Mouse (Mus musculus) kidney, embryonic 16.5 days (tissue): ENCODE measurements around the gene Ralgapa1. TPM values are rescaled to one million over a fixed set of nuclear protein-coding genes. Genes with fewer than 3 reads are reported as not detected.
"Not testable (repeated sequence)": the region's sequence is repeated elsewhere in the genome, so short reads cannot be mapped to it uniquely, and the experiment has no call there.

Experiments used
- ATAC-seq: fragments of 200-750 bp; cut with Nextera tagmentation; 2 replicates; pipeline ENCODE4 v1.8.0; 2017; ENCODE audit warnings: moderate TSS enrichment; ENCODE audit not compliant: low FRiP score, low TSS enrichment
- H3K27ac ChIP-seq: fragments of 300-500 bp; sonication (generic); 2 replicates; pipeline ENCODE4 v1.5.1; 2014; ENCODE audit warnings: low read length
- H3K27me3 ChIP-seq: fragments of 300-500 bp; sonication (generic); 2 replicates; pipeline ENCODE4 v1.6.1; 2014; ENCODE audit warnings: low read length, control low read depth, mixed read lengths; ENCODE audit not compliant: insufficient read depth
- H3K36me3 ChIP-seq: fragments of 300-500 bp; sonication (generic); 2 replicates; pipeline ENCODE4 v1.6.1; 2014; ENCODE audit warnings: low read length, control low read depth, mixed read lengths; ENCODE audit not compliant: insufficient read depth
- H3K4me1 ChIP-seq: fragments of 300-500 bp; sonication (generic); 2 replicates; pipeline ENCODE4 v1.6.1; 2014; ENCODE audit warnings: low read length, control low read depth, mixed read lengths; ENCODE audit not compliant: insufficient read depth
- H3K4me2 ChIP-seq: fragments of 300-500 bp; sonication (generic); replicated peaks from 2 replicates; pipeline ENCODE4 v1.6.1; 2014; ENCODE audit warnings: low read depth, low read length
- H3K4me3 ChIP-seq: fragments of 300-500 bp; sonication (generic); 2 replicates; pipeline ENCODE4 v1.5.1; 2014; ENCODE audit warnings: mild to moderate bottlenecking, low read length
- H3K9ac ChIP-seq: fragments of 300-500 bp; sonication (generic); replicated peaks from 2 replicates; pipeline ENCODE4 v1.6.1; 2014; ENCODE audit warnings: low read length
- H3K9me3 ChIP-seq: fragments of 300-500 bp; sonication (generic); 2 replicates; pipeline ENCODE4 v1.6.1; 2016; ENCODE audit warnings: low read length, control low read depth
- WGBS: fragments of 180-500 bp; shearing (Covaris S2); extraction: QIAGEN DNeasy Blood & Tissue Kit; methylation state at CpG from one replicate; pipeline ENCODE4 v1.1.7; 2014; 5-methylcytosine and 5-hydroxymethylcytosine counted together
- polyA plus RNA-seq: library from polyadenylated mRNA; unstranded; fragments of >200 nt; fragmentation: Nextera tagmentation; extraction: Ambion mirVana; gene quantifications from 2 replicates; pipeline ENCODE4 v1.2.1, GENCODE M21; 2015

Gene Ralgapa1
- polyA plus RNA-seq, 1 experiment from 2014 or later: 10.6 TPM

- H3K27ac ChIP-seq: no peak overlapping the region
- H3K4me3 ChIP-seq: no peak overlapping the region
- ATAC-seq: peak; percentile 77; the same call in 1 of the 2 replicates
- H3K4me1 ChIP-seq: no peaks in the 10 kb centered on the region
- H3K9me3 ChIP-seq: no peaks in the 10 kb centered on the region
- H3K36me3 ChIP-seq: peaks cover 3% of the 10 kb centered on the region; the same call in 1 of the 2 replicates
- no peak overlapping the region for H3K9ac ChIP-seq
- WGBS: 26% methylated on average over 4 of the region's 4 CpGs
- H3K4me2 ChIP-seq: no peak overlapping the region
- no peaks in the 10 kb centered on the region for H3K27me3 ChIP-seq
These were observed 213.1 kb downstream of the Ralgapa1 start for GRCm38 (mm10) chr12:55607902-55608301.

GRCm38 (mm10) chr12:55604411-55604810 lies 216.6 kb downstream of the Ralgapa1 start:
- Histone ChIP-seq H3K27me3 (peaks cover 21% of the 10 kb centered on the region), H3K36me3 (peaks cover 3% of the 10 kb centered on the region; the same call in 1 of the 2 replicates), H3K27ac (no peak overlapping the region), H3K9ac (no peak overlapping the region), H3K4me1 (peaks cover 13% of the 10 kb centered on the region), H3K4me2 (no peak overlapping the region), H3K9me3 (no peaks in the 10 kb centered on the region), H3K4me3 (no peak overlapping the region)
- ATAC-seq: no peak
- 79% methylated on average over 3 of the region's 3 CpGs for WGBS

GRCm38 (mm10) chr12:55600503-55600994 lies 220.4 kb downstream of the Ralgapa1 start:
- peaks cover 47% of the 10 kb centered on the region for H3K27me3 ChIP-seq
- ATAC-seq: 0 out of 2 replicates have a peak, but pooled peaks have one; percentile 47

GRCm38 (mm10) chr12:55599639-55600502 lies 221.1 kb downstream of the Ralgapa1 start:
- Histone ChIP-seq H3K9me3 (no peaks in the 10 kb centered on the region), H3K4me2 (peak overlapping the region; percentile 78), H3K4me3 (peak overlapping the region; percentile 50), H3K27me3 (peaks cover 47% of the 10 kb centered on the region), H3K27ac (no peak overlapping the region), H3K36me3 (peaks cover 3% of the 10 kb centered on the region; the same call in 1 of the 2 replicates), H3K9ac (no peak overlapping the region), H3K4me1 (peaks cover 23% of the 10 kb centered on the region)
- WGBS: under 1% methylated on average over 98 of the region's 109 CpGs
- peak; percentile 95 for ATAC-seq

More at GRCm38 (mm10) chr12:55600503-55600994, 220.4 kb downstream of the Ralgapa1 start:
- WGBS: 2% methylated on average over 42 of the region's 42 CpGs
- no peaks in the 10 kb centered on the region for H3K9me3 ChIP-seq
- peak overlapping the region; percentile 78 for H3K4me2 ChIP-seq
- H3K9ac ChIP-seq: no peak overlapping the region
- peaks cover 23% of the 10 kb centered on the region for H3K4me1 ChIP-seq
- H3K4me3 ChIP-seq: peak overlapping the region; percentile 50
- H3K36me3 ChIP-seq: peaks cover 3% of the 10 kb centered on the region; the same call in 1 of the 2 replicates
- no peak overlapping the region for H3K27ac ChIP-seq

- H3K9me3 ChIP-seq: no peaks in the 10 kb centered on the region
- peaks cover 3% of the 10 kb centered on the region; the same call in 1 of the 2 replicates for H3K36me3 ChIP-seq
- peak within 1 kb of the TSS; percentile 78 for H3K4me2 ChIP-seq
- no peak within 1 kb of the TSS for H3K9ac ChIP-seq
- peak within 1 kb of the TSS; percentile 50 for H3K4me3 ChIP-seq
- under 1% methylated on average over 74 of the region's 77 CpGs for WGBS
- peak; percentile 78 for ATAC-seq
- peaks cover 23% of the 10 kb centered on the region for H3K4me1 ChIP-seq
- peaks cover 47% of the 10 kb centered on the region for H3K27me3 ChIP-seq
- H3K27ac ChIP-seq: no peak within 1 kb of the TSS
These were observed 221.9 kb downstream of the Ralgapa1 start, which contains the start of gene Insm2 for GRCm38 (mm10) chr12:55598887-55599561. Insm2 (plus strand) TSS chr12:55599427.

- H3K9me3 ChIP-seq: no peaks in the 10 kb centered on the region
- H3K4me3 ChIP-seq: peak overlapping the region; percentile 50
- H3K4me1 ChIP-seq: peaks cover 23% of the 10 kb centered on the region
- no peak overlapping the region for H3K9ac ChIP-seq
- peaks cover 47% of the 10 kb centered on the region for H3K27me3 ChIP-seq
- H3K36me3 ChIP-seq: peaks cover 2% of the 10 kb centered on the region; the same call in 1 of the 2 replicates
- ATAC-seq: no peak
- H3K27ac ChIP-seq: no peak overlapping the region
- WGBS: 7% methylated on average over 7 of the region's 7 CpGs
- peak overlapping the region; percentile 78 for H3K4me2 ChIP-seq
These were observed 222.5 kb downstream of the Ralgapa1 start for GRCm38 (mm10) chr12:55598537-55598886.

- not testable (repeated sequence) for H3K4me2 ChIP-seq, H3K9ac ChIP-seq, H3K9me3 ChIP-seq, H3K27ac ChIP-seq, ATAC-seq, H3K4me3 ChIP-seq, H3K4me1 ChIP-seq, H3K27me3 ChIP-seq, H3K36me3 ChIP-seq
- WGBS: 61% methylated on average over 9 of the region's 9 CpGs
These were observed 234.0 kb downstream of the Ralgapa1 start for GRCm38 (mm10) chr12:55586936-55587335.

- no peak overlapping the region for H3K4me2 ChIP-seq
- 8% methylated on average over 6 of the region's 6 CpGs for WGBS
- no peak overlapping the region for H3K27ac ChIP-seq
- H3K36me3 ChIP-seq: no peaks in the 10 kb centered on the region
- no peak overlapping the region for H3K9ac ChIP-seq
- H3K27me3 ChIP-seq: no peaks in the 10 kb centered on the region
- H3K4me1 ChIP-seq: no peaks in the 10 kb centered on the region
- no peaks in the 10 kb centered on the region; the same call in 1 of the 2 replicates for H3K9me3 ChIP-seq
- no peak for ATAC-seq
- H3K4me3 ChIP-seq: no peak overlapping the region
These were observed 247.2 kb downstream of the Ralgapa1 start for GRCm38 (mm10) chr12:55573794-55574193.

- Histone ChIP-seq H3K9ac (no peak overlapping the region), H3K4me3 (no peak overlapping the region), H3K4me2 (no peak overlapping the region), H3K36me3 (no peaks in the 10 kb centered on the region), H3K27me3 (no peaks in the 10 kb centered on the region), H3K9me3 (no peaks in the 10 kb centered on the region; the same call in 1 of the 2 replicates), H3K4me1 (no peaks in the 10 kb centered on the region), H3K27ac (no peak overlapping the region)
- ATAC-seq: no peak
These were observed 247.9 kb downstream of the Ralgapa1 start for GRCm38 (mm10) chr12:55573089-55573488.
